Mouse (Mus musculus): ENCODE results near the gene Kcnh1. TPM values are rescaled to one million over a fixed set of nuclear protein-coding genes. Genes with fewer than 3 reads are reported as not detected.

Gene Kcnh1
- total and polyA plus RNA-seq, 3 experiments: 0.05 TPM; not detected in 2

- DNase-seq (ENCODE audit: low spot score) (no peak), ATAC-seq (ENCODE audit: extremely low read depth, insufficient number of reproducible peaks, low FRiP score, poor library complexity, severe bottlenecking) (no peak)
- no peak for TF ChIP-seq GATA1 (IDR thresholded peaks at IDR 0.05; ENCODE audit: borderline replicate concordance, low read length)
- no peak for TF ChIP-seq CTCF (IDR thresholded peaks at IDR 0.05; ENCODE audit: low read depth, low read length)
- H3K4me3 ChIP-seq (ENCODE audit: low read depth, low read length): no peak overlapping the region
- H3K9me3 ChIP-seq (replicated peaks): no peaks in the 10 kb centered on the region
- H3K27me3 ChIP-seq (ENCODE audit: insufficient read depth, low read length): no peaks in the 10 kb centered on the region; the same call in 1 of the 2 replicates
- no peaks in the 10 kb centered on the region for H3K36me3 ChIP-seq (replicated peaks)
- no peaks in the 10 kb centered on the region; the same call in 1 of the 2 replicates for H3K4me1 ChIP-seq (ENCODE audit: insufficient read depth, low read depth, low read length)
These were observed 87.3 kb downstream of the Kcnh1 start for GRCm38 (mm10) chr1:192277801-192278385.

GRCm38 (mm10) chr1:192284340-192284739 is 93.8 kb downstream of the Kcnh1 start:
- H3K4me3 ChIP-seq (ENCODE audit: low read depth, low read length): no peak overlapping the region
- H3K27me3 ChIP-seq (ENCODE audit: insufficient read depth, low read length): no peaks in the 10 kb centered on the region
- TF ChIP-seq POLR2AphosphoS5 (IDR thresholded peaks at IDR 0.05; ENCODE audit: insufficient replicate concordance, low read depth, low read length) (no peak), GATA2 (IDR thresholded peaks at IDR 0.05; ENCODE audit: borderline replicate concordance, low read depth, low read length) (no peak), TAL1 (conservative IDR thresholded peaks at IDR 0.05; ENCODE audit: low read depth, low read length) (no peak), CTCF (IDR thresholded peaks at IDR 0.05; ENCODE audit: low read depth, low read length) (no peak), GATA1 (IDR thresholded peaks at IDR 0.05; ENCODE audit: borderline replicate concordance, low read length) (no peak)
- ATAC-seq (ENCODE audit: extremely low read depth, insufficient number of reproducible peaks, low FRiP score, poor library complexity, severe bottlenecking) (no peak), DNase-seq (ENCODE audit: low spot score) (no peak)
- no peaks in the 10 kb centered on the region for H3K9me3 ChIP-seq (replicated peaks)
- H3K36me3 ChIP-seq (replicated peaks): no peaks in the 10 kb centered on the region
- no peaks in the 10 kb centered on the region for H3K4me1 ChIP-seq (ENCODE audit: insufficient read depth, low read depth, low read length)

GRCm38 (mm10) chr1:192284950-192285349 is 94.4 kb downstream of the Kcnh1 start:
- Histone ChIP-seq H3K27me3 (ENCODE audit: insufficient read depth, low read length) (no peaks in the 10 kb centered on the region), H3K4me3 (ENCODE audit: low read depth, low read length) (no peak overlapping the region), H3K36me3 (replicated peaks) (no peaks in the 10 kb centered on the region), H3K9me3 (replicated peaks) (no peaks in the 10 kb centered on the region), H3K4me1 (ENCODE audit: insufficient read depth, low read depth, low read length) (no peaks in the 10 kb centered on the region)
- DNase-seq (ENCODE audit: low spot score) (no peak), ATAC-seq (ENCODE audit: extremely low read depth, insufficient number of reproducible peaks, low FRiP score, poor library complexity, severe bottlenecking) (no peak)
- TF ChIP-seq GATA1 (IDR thresholded peaks at IDR 0.05; ENCODE audit: borderline replicate concordance, low read length) (no peak), TAL1 (conservative IDR thresholded peaks at IDR 0.05; ENCODE audit: low read depth, low read length) (no peak)

GRCm38 (mm10) chr1:192288456-192288855 is 97.9 kb downstream of the Kcnh1 start:
- Histone ChIP-seq H3K4me3 (ENCODE audit: low read depth, low read length) (no peak overlapping the region), H3K4me1 (ENCODE audit: insufficient read depth, low read depth, low read length) (no peaks in the 10 kb centered on the region), H3K9me3 (replicated peaks) (no peaks in the 10 kb centered on the region), H3K27me3 (ENCODE audit: insufficient read depth, low read length) (no peaks in the 10 kb centered on the region), H3K36me3 (replicated peaks) (no peaks in the 10 kb centered on the region)
- ATAC-seq (ENCODE audit: extremely low read depth, insufficient number of reproducible peaks, low FRiP score, poor library complexity, severe bottlenecking) (no peak), DNase-seq (ENCODE audit: low spot score) (no peak)
- no peak for TF ChIP-seq POLR2AphosphoS5 (IDR thresholded peaks at IDR 0.05; ENCODE audit: insufficient replicate concordance, low read depth, low read length)
- TF ChIP-seq GATA2 (IDR thresholded peaks at IDR 0.05; ENCODE audit: borderline replicate concordance, low read depth, low read length): no peak
- TF ChIP-seq TAL1 (conservative IDR thresholded peaks at IDR 0.05; ENCODE audit: low read depth, low read length): no peak
- no peak for TF ChIP-seq GATA1 (IDR thresholded peaks at IDR 0.05; ENCODE audit: borderline replicate concordance, low read length)
- TF ChIP-seq CTCF (IDR thresholded peaks at IDR 0.05; ENCODE audit: low read depth, low read length): no peak

- ATAC-seq (ENCODE audit: extremely low read depth, insufficient number of reproducible peaks, low FRiP score, poor library complexity, severe bottlenecking) (no peak), DNase-seq (ENCODE audit: low spot score) (no peak)
- Histone ChIP-seq H3K27me3 (ENCODE audit: insufficient read depth, low read length) (no peaks in the 10 kb centered on the region), H3K9me3 (replicated peaks) (no peaks in the 10 kb centered on the region), H3K4me1 (ENCODE audit: insufficient read depth, low read depth, low read length) (no peaks in the 10 kb centered on the region), H3K4me3 (ENCODE audit: low read depth, low read length) (no peak overlapping the region), H3K36me3 (replicated peaks) (no peaks in the 10 kb centered on the region)
- TF ChIP-seq GATA2 (IDR thresholded peaks at IDR 0.05; ENCODE audit: borderline replicate concordance, low read depth, low read length) (no peak), CTCF (IDR thresholded peaks at IDR 0.05; ENCODE audit: low read depth, low read length) (no peak), POLR2AphosphoS5 (IDR thresholded peaks at IDR 0.05; ENCODE audit: insufficient replicate concordance, low read depth, low read length) (no peak), TAL1 (conservative IDR thresholded peaks at IDR 0.05; ENCODE audit: low read depth, low read length) (no peak), GATA1 (IDR thresholded peaks at IDR 0.05; ENCODE audit: borderline replicate concordance, low read length) (no peak)
These were observed 100.7 kb downstream of the Kcnh1 start for GRCm38 (mm10) chr1:192291286-192291685.

- TF ChIP-seq TAL1 (conservative IDR thresholded peaks at IDR 0.05; ENCODE audit: low read depth, low read length): no peak
- TF ChIP-seq POLR2AphosphoS5 (IDR thresholded peaks at IDR 0.05; ENCODE audit: insufficient replicate concordance, low read depth, low read length): no peak
- no peak for TF ChIP-seq GATA1 (IDR thresholded peaks at IDR 0.05; ENCODE audit: borderline replicate concordance, low read length)
- no peak for TF ChIP-seq GATA2 (IDR thresholded peaks at IDR 0.05; ENCODE audit: borderline replicate concordance, low read depth, low read length)
- TF ChIP-seq CTCF (IDR thresholded peaks at IDR 0.05; ENCODE audit: low read depth, low read length): no peak
- no peaks in the 10 kb centered on the region for H3K36me3 ChIP-seq (replicated peaks)
- H3K4me1 ChIP-seq (ENCODE audit: insufficient read depth, low read depth, low read length): no peaks in the 10 kb centered on the region
- ATAC-seq (ENCODE audit: extremely low read depth, insufficient number of reproducible peaks, low FRiP score, poor library complexity, severe bottlenecking): no peak
- DNase-seq (ENCODE audit: low spot score): no peak
- no peaks in the 10 kb centered on the region for H3K27me3 ChIP-seq (ENCODE audit: insufficient read depth, low read length)
- H3K9me3 ChIP-seq (replicated peaks): no peaks in the 10 kb centered on the region
- no peak overlapping the region for H3K4me3 ChIP-seq (ENCODE audit: low read depth, low read length)
These were observed 102.8 kb downstream of the Kcnh1 start for GRCm38 (mm10) chr1:192293391-192293790.

- H3K4me1 ChIP-seq (ENCODE audit: insufficient read depth, low read depth, low read length): no peaks in the 10 kb centered on the region
- no peak overlapping the region for H3K4me3 ChIP-seq (ENCODE audit: low read depth, low read length)
- no peaks in the 10 kb centered on the region for H3K27me3 ChIP-seq (ENCODE audit: insufficient read depth, low read length)
- H3K36me3 ChIP-seq (replicated peaks): no peaks in the 10 kb centered on the region
- TF ChIP-seq GATA1 (IDR thresholded peaks at IDR 0.05; ENCODE audit: borderline replicate concordance, low read length): no peak
- TF ChIP-seq CTCF (IDR thresholded peaks at IDR 0.05; ENCODE audit: low read depth, low read length): no peak
- no peak for TF ChIP-seq GATA2 (IDR thresholded peaks at IDR 0.05; ENCODE audit: borderline replicate concordance, low read depth, low read length)
- no peak for TF ChIP-seq POLR2AphosphoS5 (IDR thresholded peaks at IDR 0.05; ENCODE audit: insufficient replicate concordance, low read depth, low read length)
- TF ChIP-seq TAL1 (conservative IDR thresholded peaks at IDR 0.05; ENCODE audit: low read depth, low read length): no peak
- DNase-seq (ENCODE audit: low spot score) (no peak), ATAC-seq (ENCODE audit: extremely low read depth, insufficient number of reproducible peaks, low FRiP score, poor library complexity, severe bottlenecking) (no peak)
- no peaks in the 10 kb centered on the region for H3K9me3 ChIP-seq (replicated peaks)
These were observed 103.3 kb downstream of the Kcnh1 start for GRCm38 (mm10) chr1:192293921-192294320.

Measured in G1E (cell line).